Mouse (Mus musculus): ENCODE data around the gene Smco4.
A peak's percentile ranks its signal among the peaks of the same experiment; 100 is the strongest.
"Not testable (repeated sequence)": the region's sequence is repeated elsewhere in the genome, so short reads cannot be mapped to it uniquely, and the experiment has no call there.

Gene Smco4

DNA sequence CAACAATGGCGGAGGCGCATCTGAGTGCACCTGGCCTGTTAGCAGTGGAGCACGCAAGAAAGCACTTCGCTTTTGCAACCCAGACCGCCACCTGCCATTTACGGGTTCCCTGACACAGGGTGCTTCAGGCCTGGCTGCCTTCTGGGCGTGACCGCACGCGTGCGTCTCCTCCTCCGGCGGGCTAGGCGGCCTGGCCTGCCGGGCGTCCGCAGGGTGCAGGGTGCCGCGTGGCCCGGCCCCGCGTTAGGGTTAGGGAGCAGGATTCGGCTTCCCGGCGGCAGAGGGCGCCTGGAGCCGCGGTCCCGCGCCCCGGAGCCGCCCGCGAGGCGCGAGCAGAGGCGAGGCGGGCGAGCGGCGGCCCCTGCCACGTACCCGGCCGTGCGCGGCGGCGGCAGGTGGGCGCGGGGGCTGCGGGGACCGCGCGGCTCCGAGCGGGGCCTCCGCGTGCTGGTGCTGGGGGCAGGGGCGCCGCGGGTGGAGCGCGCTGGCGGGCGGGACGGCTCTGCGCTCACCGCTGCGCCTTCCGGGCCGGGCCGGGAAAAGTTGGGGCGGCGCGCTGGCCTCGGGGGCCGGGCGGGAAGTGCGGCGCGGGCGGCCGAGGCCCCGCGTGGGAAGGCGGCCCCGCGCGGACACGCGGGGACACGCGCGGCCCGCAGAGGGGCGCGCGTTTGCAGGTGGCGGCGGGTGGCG, at the start of gene Smco4:
Gene Smco4, plus strand, starts transcription at position 198 of the 690 bp plus-strand sequence.
- peak; percentile 66 for DNase-seq (ENCODE audit: low spot score)

GRCm38 (mm10) chr9:15447397-15447796, 45.8 kb upstream of the Smco4 start:
- DNase-seq (ENCODE audit: low spot score) = no peak

DNA sequence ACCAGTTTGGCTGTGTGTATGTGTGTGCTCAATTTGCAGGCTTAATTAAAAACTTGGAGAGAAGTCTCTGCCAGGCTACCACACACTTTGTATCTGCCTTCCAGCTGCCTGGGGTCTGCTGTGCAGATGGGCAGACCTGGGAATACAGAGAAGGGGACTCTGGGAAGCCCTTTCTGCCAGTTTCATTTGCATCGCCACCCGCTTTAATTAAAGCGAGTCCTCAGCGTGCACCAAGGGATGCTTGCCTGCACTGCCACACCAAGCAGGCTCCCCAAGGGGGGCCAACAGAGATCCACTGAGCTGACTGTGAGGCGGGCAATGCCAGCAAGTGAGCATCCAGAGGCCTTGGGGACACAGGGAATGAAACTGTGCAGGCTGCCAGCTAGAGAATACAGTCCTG, 42.3 kb upstream of the Smco4 start:
- no peak for DNase-seq (ENCODE audit: low spot score)

- no peak for DNase-seq (ENCODE audit: low spot score)
Measured at GRCm38 (mm10) chr9:15472256-15472655, 21.0 kb upstream of the Smco4 start.

- no peak for DNase-seq (ENCODE audit: low spot score)
Measured at GRCm38 (mm10) chr9:15473206-15473605, 20.0 kb upstream of the Smco4 start.

DNA sequence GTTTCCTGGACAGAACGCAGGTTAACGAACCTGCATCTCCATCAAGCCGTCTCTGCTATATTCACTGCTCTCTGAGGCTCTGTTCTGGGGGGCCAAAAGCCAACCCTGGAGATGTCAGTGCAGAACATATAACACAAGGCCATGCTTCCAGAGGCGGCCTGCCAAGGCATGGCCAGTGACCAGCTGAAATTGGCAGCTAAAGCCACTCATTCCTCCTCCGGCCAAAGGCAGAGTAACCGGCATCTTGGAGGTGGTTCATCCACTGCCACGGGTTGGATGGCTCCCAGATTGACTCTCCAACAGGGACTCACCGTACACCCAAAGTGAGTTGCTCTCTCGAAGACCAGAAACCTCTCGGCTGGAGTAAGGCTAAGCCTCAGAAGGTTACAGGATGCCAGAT, 15.7 kb upstream of the Smco4 start:
- no peak for DNase-seq (ENCODE audit: low spot score)

- no peak for DNase-seq (ENCODE audit: low spot score)
Measured at GRCm38 (mm10) chr9:15487682-15488424, 5.4 kb upstream of the Smco4 start.

DNA sequence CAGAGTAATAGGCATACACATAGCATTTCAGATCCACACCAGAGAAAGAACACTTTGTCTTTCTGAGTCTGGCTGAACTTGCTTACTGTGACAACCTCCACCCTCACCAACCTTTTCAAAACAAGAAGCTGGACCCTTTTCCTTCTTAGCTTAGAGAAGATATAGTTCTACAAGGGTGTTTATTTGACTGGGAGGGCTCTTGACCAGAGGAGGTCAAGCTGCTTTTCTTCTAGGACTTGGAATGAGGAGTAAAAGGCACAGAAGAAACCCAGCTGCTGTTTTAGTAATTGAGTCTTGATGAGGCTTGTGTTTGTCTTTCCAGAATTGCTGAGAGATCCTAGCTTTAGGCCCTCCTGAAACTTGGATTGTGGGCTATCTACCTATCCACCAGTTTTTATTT, 3.9 kb upstream of the Smco4 start:
- no peak for DNase-seq (ENCODE audit: low spot score)

DNA sequence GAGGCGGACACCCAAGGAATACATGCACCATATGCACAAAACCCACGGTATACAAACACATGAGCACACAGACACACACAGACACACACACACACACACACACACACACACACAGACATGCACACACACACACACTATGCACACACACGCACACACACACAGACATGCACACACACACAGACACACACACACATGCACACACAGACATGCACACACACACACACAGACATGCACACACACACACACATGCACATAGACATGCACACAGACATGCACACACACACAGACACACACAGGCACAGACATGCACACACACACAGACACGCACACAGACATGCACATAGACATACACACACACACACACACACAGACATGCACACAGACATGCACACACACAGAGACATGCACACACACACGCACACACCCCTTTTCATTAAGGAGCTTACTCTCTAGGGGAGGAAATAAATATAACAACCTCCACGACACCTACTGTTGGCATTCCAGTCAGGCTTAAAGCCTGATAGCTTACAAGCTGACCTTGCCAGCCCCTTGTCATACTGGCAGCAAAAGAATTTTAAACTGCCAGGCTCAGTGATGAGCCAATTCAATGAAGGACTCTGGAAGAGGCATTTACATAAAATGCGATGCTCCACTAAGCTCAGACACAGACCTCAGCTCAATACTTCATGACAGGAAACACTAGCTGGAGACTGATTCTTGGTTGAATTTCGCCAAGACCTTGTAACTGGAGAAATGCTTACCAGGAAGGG, 2.7 kb upstream of the Smco4 start:
- DNase-seq (ENCODE audit: low spot score) = no peak

- DNase-seq (ENCODE audit: low spot score) = no peak
Measured at GRCm38 (mm10) chr9:15491686-15492085, 1.5 kb upstream of the Smco4 start.

- DNase-seq (ENCODE audit: low spot score) = no peak
Measured at GRCm38 (mm10) chr9:15492401-15492800, 831 bp upstream of the Smco4 start.

GRCm38 (mm10) chr9:15493925-15494558, 810 bp downstream of the Smco4 start:
- DNase-seq (ENCODE audit: low spot score) = peak; percentile 34

- not testable (repeated sequence) for DNase-seq (ENCODE audit: low spot score)
Measured at GRCm38 (mm10) chr9:15495281-15495680, 2.0 kb downstream of the Smco4 start.

DNA sequence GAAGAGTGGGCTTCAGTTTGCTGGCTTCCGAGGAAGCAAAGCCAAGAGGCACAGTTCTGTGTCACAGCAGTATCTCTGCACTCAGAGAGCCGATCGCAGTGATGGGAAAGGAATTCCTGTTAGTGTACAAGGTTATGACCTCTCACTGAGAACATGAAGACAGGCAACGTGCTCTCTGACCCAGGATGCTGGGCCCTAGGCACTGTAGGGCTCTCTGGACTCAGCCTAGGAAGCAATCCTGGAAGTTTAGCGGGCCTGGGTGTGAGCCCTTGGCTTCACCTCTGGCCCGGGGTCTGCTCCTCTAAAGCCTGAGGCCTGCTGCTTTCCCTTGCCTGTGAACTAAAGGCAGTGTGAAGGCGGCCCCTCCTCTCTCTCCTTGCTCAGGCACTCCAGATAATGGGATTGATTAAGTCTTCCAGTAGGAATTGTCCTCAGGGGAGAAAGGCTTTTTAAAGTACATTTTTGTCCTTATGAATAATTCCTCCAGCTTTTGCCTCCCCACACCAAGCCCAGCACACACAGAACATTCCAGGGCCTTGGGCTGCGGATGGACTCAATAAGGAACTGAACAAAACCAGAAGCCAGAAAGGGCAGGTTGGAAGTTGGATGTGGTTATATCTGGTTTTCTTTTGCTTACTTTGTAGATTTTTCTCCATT, 2.8 kb downstream of the Smco4 start:
- no peak for DNase-seq (ENCODE audit: low spot score)

- no peak for DNase-seq (ENCODE audit: low spot score)
Measured at GRCm38 (mm10) chr9:15500025-15500424, 6.8 kb downstream of the Smco4 start.

- DNase-seq (ENCODE audit: low spot score) = no peak
Measured at GRCm38 (mm10) chr9:15501319-15502256, 8.4 kb downstream of the Smco4 start.

DNA sequence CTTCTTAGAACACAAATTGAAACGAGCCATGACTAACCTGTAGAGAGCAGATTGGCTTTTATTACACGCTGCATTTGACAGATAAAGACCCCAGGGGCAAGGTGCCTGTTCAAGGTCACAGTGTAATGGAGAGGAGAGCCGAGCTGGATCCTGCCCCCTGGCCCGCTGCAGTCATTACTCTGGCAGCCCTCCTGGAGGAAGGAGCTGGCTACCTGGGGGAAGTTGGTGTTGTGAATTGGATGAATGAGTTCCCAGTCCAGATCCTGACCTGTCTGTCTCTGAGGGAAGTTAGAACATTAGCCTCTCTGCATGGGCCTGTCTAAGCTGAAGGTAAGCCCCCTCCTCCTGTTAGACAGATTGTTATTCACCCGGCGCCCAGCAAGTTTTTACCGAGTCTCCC, 9.2 kb downstream of the Smco4 start:
- no peak for DNase-seq (ENCODE audit: low spot score)

GRCm38 (mm10) chr9:15503307-15503706, 10.1 kb downstream of the Smco4 start:
- DNase-seq (ENCODE audit: low spot score) = no peak

DNA sequence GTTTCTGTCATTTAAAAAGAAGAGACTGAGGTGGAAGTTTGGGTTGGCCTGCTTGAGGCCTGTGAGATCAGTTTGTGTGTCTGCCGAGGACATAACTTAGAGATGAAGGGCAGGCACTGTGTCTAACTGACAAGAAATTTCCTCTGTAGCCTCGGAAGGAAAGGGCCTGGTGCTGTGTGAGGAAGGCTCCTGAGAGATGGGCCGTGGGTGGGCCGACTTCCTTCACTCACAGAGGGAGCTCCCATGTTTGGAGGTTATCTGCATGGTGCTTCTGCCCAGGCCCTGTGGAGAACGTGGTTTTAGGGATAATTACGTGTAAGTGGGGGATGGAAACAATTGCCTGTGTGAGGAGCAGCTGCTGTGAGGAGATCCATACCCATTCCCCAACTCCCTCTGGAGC, 10.6 kb downstream of the Smco4 start:
- no peak for DNase-seq (ENCODE audit: low spot score)

- DNase-seq (ENCODE audit: low spot score) = no peak
Measured at GRCm38 (mm10) chr9:15505288-15505687, 12.1 kb downstream of the Smco4 start.

- DNase-seq (ENCODE audit: low spot score) = no peak
Measured at GRCm38 (mm10) chr9:15506863-15507262, 13.6 kb downstream of the Smco4 start.

Measured in T-cell, adult 2 months (primary cell).